In genomic region chr13:93839721-93840120, GRCm38 (mm10) we compare ENCODE assay signal across 12 mouse cellular contexts.
A peak's percentile ranks its signal among the peaks of the same experiment; 100 is the strongest.
DNase-seq lines count a peak whose midpoint lies in the region; ATAC-seq lines count a peak whose summit lies in the region.
"Had no signal": no experiment of that assay in that cellular context is flagged by ENCODE, and none has a peak within 500 bp of the region (broad histone marks: within the 10 kb centered on the region; RNA-seq: fewer than 3 reads in every experiment).

No protein-coding gene starts in this region.

- no peak overlapping the region for H3K4me2 ChIP-seq in kidney, embryonic 14.5 days (replicated peaks; ENCODE audit: low read depth, low read length)
- peak overlapping the region; percentile 43 for H3K4me2 ChIP-seq in embryonic facial prominence, embryonic 13.5 days
- no peak overlapping the region for H3K4me2 ChIP-seq in hindbrain, embryonic 12.5 days (replicated peaks)
- H3K4me2 ChIP-seq in midbrain, embryonic 14.5 days (ENCODE audit: low read length), result no peak overlapping the region

- no peak for DNase-seq in kidney, postnatal 10 days
- no peak for DNase-seq in midbrain, embryonic 14.5 days
- no peak for DNase-seq in urinary bladder, postnatal 14 days (ENCODE audit: low spot score)
- no peak for DNase-seq in frontal cortex, adult 2 months (ENCODE audit: extremely low spot score in 1 of 2, low spot score in 1 of 2)
- DNase-seq in ovary, postnatal 36 days (ENCODE audit: low spot score), result no peak
- DNase-seq: kidney, postnatal 14 days; liver, postnatal 0 days had no signal

- no peak for ATAC-seq in kidney, embryonic 14.5 days (ENCODE audit: low FRiP score, low TSS enrichment)
- ATAC-seq in embryonic facial prominence, embryonic 13.5 days (ENCODE audit: insufficient number of reproducible peaks, insufficient read depth, low FRiP score, low TSS enrichment, low read depth), result no peak
- ATAC-seq in hindbrain, embryonic 12.5 days (ENCODE audit: low FRiP score), result no peak
- ATAC-seq in midbrain, embryonic 14.5 days (ENCODE audit: low FRiP score, low TSS enrichment), result peak; percentile 12; the same call in 1 of the 2 replicates
- ATAC-seq: activated CD4-positive, CD25-positive, alpha-beta regulatory T cell, adult 4 months; CD4-positive, CD25-positive, alpha-beta regulatory T cell, adult 4 months; liver, postnatal 0 days had no signal

- H3K27ac ChIP-seq in kidney, embryonic 14.5 days (ENCODE audit: low read depth, low read length), result peak overlapping the region; percentile 84
- H3K27ac ChIP-seq in embryonic facial prominence, embryonic 13.5 days, result peak overlapping the region; percentile 95
- H3K27ac ChIP-seq in hindbrain, embryonic 12.5 days, result peak overlapping the region; percentile 69
- H3K27ac ChIP-seq in midbrain, embryonic 14.5 days (replicated peaks; ENCODE audit: low read depth, low read length), result peak overlapping the region; percentile 80

- no peaks in the 10 kb centered on the region for H3K27me3 ChIP-seq in kidney, embryonic 14.5 days (ENCODE audit: control insufficient read depth, insufficient read depth, low read length)
- H3K27me3 ChIP-seq in embryonic facial prominence, embryonic 13.5 days, result no peaks in the 10 kb centered on the region
- no peaks in the 10 kb centered on the region for H3K27me3 ChIP-seq in hindbrain, embryonic 12.5 days
- H3K27me3 ChIP-seq in midbrain, embryonic 14.5 days (ENCODE audit: control insufficient read depth, insufficient read depth, low read length), result no peaks in the 10 kb centered on the region

- no peak overlapping the region for H3K9ac ChIP-seq in kidney, embryonic 14.5 days (ENCODE audit: low read depth, low read length)
- 0 out of 2 replicates have a peak overlapping the region, but pooled peaks have one; percentile 40 for H3K9ac ChIP-seq in embryonic facial prominence, embryonic 13.5 days
- no peak overlapping the region for H3K9ac ChIP-seq in hindbrain, embryonic 12.5 days
- H3K9ac ChIP-seq in midbrain, embryonic 14.5 days (replicated peaks; ENCODE audit: low read length), result no peak overlapping the region
- H3K9ac ChIP-seq: liver, postnatal 0 days had no signal

- no peaks in the 10 kb centered on the region for H3K9me3 ChIP-seq in kidney, embryonic 14.5 days (ENCODE audit: control insufficient read depth, low read length)
- H3K9me3 ChIP-seq in embryonic facial prominence, embryonic 13.5 days, result no peaks in the 10 kb centered on the region
- H3K9me3 ChIP-seq in hindbrain, embryonic 12.5 days (replicated peaks), result peaks cover 3% of the 10 kb centered on the region
- H3K9me3 ChIP-seq in midbrain, embryonic 14.5 days (ENCODE audit: control insufficient read depth, low read length), result no peaks in the 10 kb centered on the region

- H3K4me1 ChIP-seq in kidney, embryonic 14.5 days (ENCODE audit: control insufficient read depth, insufficient read depth, low read length), result peaks cover 14% of the 10 kb centered on the region
- peaks cover 55% of the 10 kb centered on the region for H3K4me1 ChIP-seq in embryonic facial prominence, embryonic 13.5 days
- peaks cover 19% of the 10 kb centered on the region for H3K4me1 ChIP-seq in hindbrain, embryonic 12.5 days
- H3K4me1 ChIP-seq in midbrain, embryonic 14.5 days (ENCODE audit: control insufficient read depth, insufficient read depth, low read length), result peaks cover 8% of the 10 kb centered on the region; the same call in 1 of the 2 replicates

- WGBS in kidney, embryonic 14.5 days, result 54% methylated on average over 2 of the region's 2 CpGs
- 23% methylated on average over 2 of the region's 2 CpGs for WGBS in embryonic facial prominence, embryonic 13.5 days
- 40% methylated on average over 2 of the region's 2 CpGs for WGBS in hindbrain, embryonic 12.5 days
- 10% methylated on average over 2 of the region's 2 CpGs for WGBS in midbrain, embryonic 14.5 days

- H3K4me3 ChIP-seq in kidney, embryonic 14.5 days (ENCODE audit: low read length), result no peak overlapping the region
- H3K4me3 ChIP-seq in embryonic facial prominence, embryonic 13.5 days, result no peak overlapping the region
- H3K4me3 ChIP-seq in hindbrain, embryonic 12.5 days, result no peak overlapping the region
- H3K4me3 ChIP-seq in midbrain, embryonic 14.5 days (replicated peaks; ENCODE audit: low read depth, low read length), result no peak overlapping the region

- no peaks in the 10 kb centered on the region for H3K36me3 ChIP-seq in kidney, embryonic 14.5 days (ENCODE audit: control insufficient read depth, insufficient read depth, low read length)
- no peaks in the 10 kb centered on the region for H3K36me3 ChIP-seq in embryonic facial prominence, embryonic 13.5 days
- no peaks in the 10 kb centered on the region for H3K36me3 ChIP-seq in hindbrain, embryonic 12.5 days
- no peaks in the 10 kb centered on the region for H3K36me3 ChIP-seq in midbrain, embryonic 14.5 days (ENCODE audit: control insufficient read depth, insufficient read depth, low read length)
